Mouse (Mus musculus): Measurements from ENCODE around the gene Btc. TPM values are rescaled to one million over a fixed set of nuclear protein-coding genes. Genes with fewer than 3 reads are reported as not detected.

Btc gene
- polyA plus RNA-seq, 1 experiment from 2014 or later, result 1.3 TPM

GRCm38 (mm10) chr5:91307907-91308306, 94.9 kb downstream of the Btc start:
- H3K4me2 ChIP-seq, result no peak overlapping the region
- no peak overlapping the region for H3K27ac ChIP-seq (ENCODE audit: low read depth, low read length)
- no peak overlapping the region for H3K9ac ChIP-seq (ENCODE audit: low read depth, low read length)
- no peaks in the 10 kb centered on the region for H3K4me1 ChIP-seq (ENCODE audit: control insufficient read depth, insufficient read depth, low read length)
- WGBS (ENCODE audit: insufficient replicate concordance), result 16% methylated on average over 1 of the region's 1 CpGs
- ATAC-seq (replicated peaks; ENCODE audit: insufficient number of reproducible peaks, low FRiP score, low TSS enrichment), result no peak
- no peaks in the 10 kb centered on the region for H3K27me3 ChIP-seq (ENCODE audit: control insufficient read depth, insufficient read depth, low read length)
- H3K9me3 ChIP-seq (replicated peaks; ENCODE audit: control insufficient read depth, low read length), result no peaks in the 10 kb centered on the region
- H3K4me3 ChIP-seq (ENCODE audit: low read depth, low read length), result no peak overlapping the region
- H3K36me3 ChIP-seq (ENCODE audit: control insufficient read depth, insufficient read depth, low read length), result no peaks in the 10 kb centered on the region

Other genes with a start within 250 kb of the Btc start
- 27.0 and 33.9 TPM in 2 replicates for gene Parm1, start 114.6 kb upstream of the Btc start, polyA plus RNA-seq (2014; fragmentation: Nextera tagmentation; extraction: Ambion mirVana)